Mouse (Mus musculus) hindbrain, embryonic 16.5 days (tissue): ENCODE measurements around the gene D630039A03Rik. TPM values are rescaled to one million over a fixed set of nuclear protein-coding genes. Genes with fewer than 3 reads are reported as not detected.

Experiments
- ATAC-seq: fragments of 200-750 bp; cut with Nextera tagmentation; 2 replicates; pipeline ENCODE4 v1.8.0; 2017; ENCODE audit warnings: moderate TSS enrichment, moderate library complexity
- H3K27ac ChIP-seq: fragments of 300-500 bp; sonication (generic); 2 replicates; pipeline ENCODE4 v1.5.1; 2014; ENCODE audit warnings: low read depth, mild to moderate bottlenecking, control low read depth, low read length, moderate library complexity
- H3K27me3 ChIP-seq: fragments of 300-500 bp; sonication (generic); replicated peaks from 2 replicates; pipeline ENCODE4 v1.6.1; 2014; ENCODE audit warnings: low read length; ENCODE audit not compliant: control insufficient read depth, insufficient read depth
- H3K36me3 ChIP-seq: fragments of 300-500 bp; sonication (generic); 2 replicates; pipeline ENCODE4 v1.6.1; 2014; ENCODE audit warnings: mild to moderate bottlenecking, low read length, moderate library complexity, mixed read lengths; ENCODE audit not compliant: control insufficient read depth, insufficient read depth
- H3K4me1 ChIP-seq: fragments of 300-500 bp; sonication (generic); 2 replicates; pipeline ENCODE4 v1.6.1; 2014; ENCODE audit warnings: low read depth, low read length; ENCODE audit not compliant: control insufficient read depth, insufficient read depth
- H3K4me2 ChIP-seq: fragments of 300-500 bp; sonication (generic); 2 replicates; pipeline ENCODE4 v1.6.1; 2014; ENCODE audit warnings: mild to moderate bottlenecking, low read length, control low read depth, moderate library complexity
- H3K4me3 ChIP-seq: fragments of 300-500 bp; sonication (generic); 2 replicates; pipeline ENCODE4 v1.5.1; 2014; ENCODE audit warnings: mild to moderate bottlenecking, low read length, control low read depth, moderate library complexity
- H3K9ac ChIP-seq: fragments of 300-500 bp; sonication (generic); 2 replicates; pipeline ENCODE4 v1.6.1; 2014; ENCODE audit warnings: low read depth, mild to moderate bottlenecking, control low read depth, low read length, moderate library complexity
- H3K9me3 ChIP-seq: fragments of 300-500 bp; sonication (generic); 2 replicates; pipeline ENCODE4 v1.6.1; 2014; ENCODE audit warnings: mild to moderate bottlenecking, low read length, moderate library complexity; ENCODE audit not compliant: control insufficient read depth
- WGBS: fragments of 180-500 bp; shearing (Covaris S2); extraction: QIAGEN DNeasy Blood & Tissue Kit; methylation state at CpG from one replicate; pipeline ENCODE4 v1.1.7; 2014; 5-methylcytosine and 5-hydroxymethylcytosine counted together
- polyA plus RNA-seq: library from polyadenylated mRNA; unstranded; fragments of >200 nt; fragmentation: Nextera tagmentation; extraction: Ambion mirVana; gene quantifications from 2 replicates; pipeline ENCODE4 v1.2.1, GENCODE M21; 2015

The D630039A03Rik gene
- polyA plus RNA-seq, 1 experiment from 2014 or later, result 0.10 TPM

- peak overlapping the region; percentile 93 for H3K4me2 ChIP-seq
- peaks cover 26% of the 10 kb centered on the region for H3K4me1 ChIP-seq
- peaks cover 15% of the 10 kb centered on the region for H3K36me3 ChIP-seq
- H3K27me3 ChIP-seq, result no peaks in the 10 kb centered on the region
- no peak for ATAC-seq
- WGBS, result 72% methylated on average over 8 of the region's 8 CpGs
- H3K9me3 ChIP-seq, result no peaks in the 10 kb centered on the region
- no peak overlapping the region; the same call in 1 of the 2 replicates for H3K27ac ChIP-seq
- peak overlapping the region; percentile 88 for H3K9ac ChIP-seq
- peak overlapping the region; percentile 80 for H3K4me3 ChIP-seq
Measured at GRCm38 (mm10) chr4:57954991-57955390, 38.9 kb upstream of the D630039A03Rik start.

GRCm38 (mm10) chr4:57954580-57954979, 38.5 kb upstream of the D630039A03Rik start:
- H3K36me3 ChIP-seq, result peaks cover 17% of the 10 kb centered on the region
- H3K4me3 ChIP-seq, result no peak overlapping the region
- no peak for ATAC-seq
- no peaks in the 10 kb centered on the region for H3K27me3 ChIP-seq
- WGBS, result 79% methylated on average over 6 of the region's 6 CpGs
- H3K4me2 ChIP-seq, result peak overlapping the region; percentile 93
- no peak overlapping the region for H3K9ac ChIP-seq
- no peak overlapping the region for H3K27ac ChIP-seq
- no peaks in the 10 kb centered on the region for H3K9me3 ChIP-seq
- peaks cover 26% of the 10 kb centered on the region for H3K4me1 ChIP-seq

- no peak for ATAC-seq
- Histone ChIP-seq H3K9me3 (no peaks in the 10 kb centered on the region), H3K9ac (no peak overlapping the region), H3K4me1 (peaks cover 26% of the 10 kb centered on the region), H3K27ac (no peak overlapping the region), H3K4me2 (no peak overlapping the region), H3K27me3 (no peaks in the 10 kb centered on the region), H3K36me3 (peaks cover 20% of the 10 kb centered on the region), H3K4me3 (no peak overlapping the region)
- WGBS, result 87% methylated on average over 7 of the region's 7 CpGs
Measured at GRCm38 (mm10) chr4:57953796-57954195, 37.7 kb upstream of the D630039A03Rik start.

GRCm38 (mm10) chr4:57952891-57953290, 36.8 kb upstream of the D630039A03Rik start:
- Histone ChIP-seq H3K36me3 (peaks cover 24% of the 10 kb centered on the region), H3K9me3 (no peaks in the 10 kb centered on the region), H3K4me2 (no peak overlapping the region), H3K4me3 (no peak overlapping the region), H3K4me1 (peaks cover 26% of the 10 kb centered on the region), H3K27me3 (no peaks in the 10 kb centered on the region), H3K27ac (no peak overlapping the region), H3K9ac (no peak overlapping the region)
- no peak for ATAC-seq
- 72% methylated on average over 1 of the region's 1 CpGs for WGBS

GRCm38 (mm10) chr4:57952416-57952815, 36.3 kb upstream of the D630039A03Rik start:
- Histone ChIP-seq H3K4me3 (no peak overlapping the region), H3K4me2 (no peak overlapping the region), H3K9me3 (no peaks in the 10 kb centered on the region), H3K27ac (no peak overlapping the region), H3K9ac (no peak overlapping the region), H3K36me3 (peaks cover 24% of the 10 kb centered on the region), H3K4me1 (peaks cover 26% of the 10 kb centered on the region), H3K27me3 (no peaks in the 10 kb centered on the region)
- 93% methylated on average over 3 of the region's 3 CpGs for WGBS
- no peak for ATAC-seq

GRCm38 (mm10) chr4:57949866-57950265, 33.8 kb upstream of the D630039A03Rik start:
- Histone ChIP-seq H3K4me2 (no peak overlapping the region), H3K9ac (no peak overlapping the region), H3K4me1 (peaks cover 13% of the 10 kb centered on the region), H3K4me3 (no peak overlapping the region), H3K36me3 (peaks cover 30% of the 10 kb centered on the region), H3K27me3 (no peaks in the 10 kb centered on the region), H3K9me3 (no peaks in the 10 kb centered on the region), H3K27ac (no peak overlapping the region)
- 90% methylated on average over 6 of the region's 6 CpGs for WGBS
- ATAC-seq, result no peak

- no peaks in the 10 kb centered on the region for H3K27me3 ChIP-seq
- no peaks in the 10 kb centered on the region for H3K4me1 ChIP-seq
- H3K36me3 ChIP-seq, result peaks cover 43% of the 10 kb centered on the region
- no peak for ATAC-seq
- H3K9me3 ChIP-seq, result no peaks in the 10 kb centered on the region
- no peak overlapping the region for H3K9ac ChIP-seq
- WGBS, result 95% methylated on average over 4 of the region's 4 CpGs
- no peak overlapping the region for H3K27ac ChIP-seq
- no peak overlapping the region for H3K4me2 ChIP-seq
- H3K4me3 ChIP-seq, result no peak overlapping the region
Measured at GRCm38 (mm10) chr4:57947476-57947875, 31.4 kb upstream of the D630039A03Rik start.

GRCm38 (mm10) chr4:57947036-57947435, 30.9 kb upstream of the D630039A03Rik start:
- Histone ChIP-seq H3K4me2 (no peak overlapping the region), H3K9me3 (no peaks in the 10 kb centered on the region), H3K4me3 (no peak overlapping the region), H3K27ac (no peak overlapping the region), H3K27me3 (no peaks in the 10 kb centered on the region), H3K36me3 (peaks cover 43% of the 10 kb centered on the region), H3K9ac (no peak overlapping the region), H3K4me1 (no peaks in the 10 kb centered on the region)
- ATAC-seq, result no peak
- 83% methylated on average over 10 of the region's 10 CpGs for WGBS

- H3K27ac ChIP-seq, result no peak overlapping the region
- WGBS, result 96% methylated on average over 2 of the region's 2 CpGs
- no peak overlapping the region for H3K4me3 ChIP-seq
- H3K9ac ChIP-seq, result no peak overlapping the region
- ATAC-seq, result no peak
- no peaks in the 10 kb centered on the region for H3K27me3 ChIP-seq
- peaks cover 19% of the 10 kb centered on the region for H3K36me3 ChIP-seq
- no peak overlapping the region for H3K4me2 ChIP-seq
- H3K4me1 ChIP-seq, result no peaks in the 10 kb centered on the region
- H3K9me3 ChIP-seq, result no peaks in the 10 kb centered on the region
Measured at GRCm38 (mm10) chr4:57942892-57943291, 26.8 kb upstream of the D630039A03Rik start.

GRCm38 (mm10) chr4:57940631-57941030, 24.5 kb upstream of the D630039A03Rik start:
- whole genome bisulfite sequencing, result 95% methylated on average over 4 of the region's 4 CpGs
- H3K27ac ChIP-seq, result no peak overlapping the region
- peaks cover 16% of the 10 kb centered on the region for H3K36me3 ChIP-seq
- ATAC-seq, result no peak
- no peak overlapping the region for H3K4me3 ChIP-seq
- no peaks in the 10 kb centered on the region for H3K27me3 ChIP-seq
- H3K4me1 ChIP-seq, result no peaks in the 10 kb centered on the region
- H3K9ac ChIP-seq, result no peak overlapping the region
- no peak overlapping the region for H3K4me2 ChIP-seq
- no peaks in the 10 kb centered on the region for H3K9me3 ChIP-seq
